In genomic region chr7:4148341-4149208, GRCm38 (mm10) we compare ENCODE assay signal across 8 mouse cellular contexts. TPM values are rescaled to one million over a fixed set of nuclear protein-coding genes. Genes with fewer than 3 reads are reported as not detected.
DNase-seq lines count a peak whose midpoint lies in the region; ATAC-seq and TF ChIP-seq lines count a peak whose summit lies in the region.

No protein-coding gene starts in this region.

- peak overlapping the region; percentile 93 for H3K4me3 ChIP-seq in testis, adult 2 months (ENCODE audit: control insufficient read depth, low read depth, low read length)
- peak overlapping the region; percentile 76 for H3K4me3 ChIP-seq in lung, postnatal 0 days (ENCODE audit: low read depth, low read length)

- no peaks in the 10 kb centered on the region; the same call in none of the 2 replicates for H3K36me3 ChIP-seq in testis, adult 2 months (ENCODE audit: control insufficient read depth, insufficient read depth, low read length)
- H3K36me3 ChIP-seq in lung, postnatal 0 days (ENCODE audit: insufficient read depth, low read length) = peaks cover 38% of the 10 kb centered on the region

- DNase-seq in gastrocnemius, postnatal 14 days = peak; percentile 28
- no peak for DNase-seq in gastrocnemius, postnatal 4 days (ENCODE audit: low spot score in 2 of 2)
- no peak for DNase-seq in testis, postnatal 14 days (ENCODE audit: low spot score)
- peak; percentile 76 for DNase-seq in lung, postnatal 0 days (ENCODE audit: low spot score)
- no peak for DNase-seq in embryo, embryonic 11 days
- no peak for DNase-seq in right cerebral cortex, postnatal 36 days (ENCODE audit: low spot score in 2 of 2)

- 27% methylated on average over 18 of the region's 18 CpGs for WGBS in lung, postnatal 0 days

- TF ChIP-seq CTCF in testis, adult 2 months (IDR thresholded peaks at IDR 0.05; ENCODE audit: control insufficient read depth, insufficient read depth, insufficient replicate concordance, low read depth, low read length) = no peak
- TF ChIP-seq CTCF in lung, postnatal 0 days (IDR thresholded peaks at IDR 0.05) = no peak

- H3K27ac ChIP-seq in testis, adult 2 months (ENCODE audit: control insufficient read depth, insufficient read depth, low read depth, low read length) = peak overlapping the region; percentile 89
- H3K27ac ChIP-seq in lung, postnatal 0 days (ENCODE audit: low read length) = peak overlapping the region; percentile 99

- H3K4me2 ChIP-seq in lung, postnatal 0 days (replicated peaks; ENCODE audit: low read depth, low read length) = peak overlapping the region; percentile 84

- TF ChIP-seq EP300 in lung, postnatal 0 days (IDR thresholded peaks at IDR 0.05) = no peak

- peak; percentile 3; the same call in 1 of the 2 replicates for ATAC-seq in granulocyte monocyte progenitor cell, adult 5-6 weeks (replicated peaks; ENCODE audit: poor library complexity, severe bottlenecking)
- ATAC-seq in lung, postnatal 0 days = peak; percentile 10

- H3K9ac ChIP-seq in lung, postnatal 0 days (replicated peaks; ENCODE audit: low read depth) = peak overlapping the region; percentile 79

- TF ChIP-seq POLR2A in testis, adult 2 months (IDR thresholded peaks at IDR 0.05; ENCODE audit: control insufficient read depth, low read depth, low read length) = no peak; the same call in 1 of the 2 replicates

- H3K27me3 ChIP-seq in testis, adult 2 months (ENCODE audit: control insufficient read depth, insufficient read depth, low read length) = no peaks in the 10 kb centered on the region
- H3K27me3 ChIP-seq in lung, postnatal 0 days (replicated peaks; ENCODE audit: insufficient read depth, low read length) = no peaks in the 10 kb centered on the region

- intact Hi-C loops in gastrocnemius, postnatal 14 days (cut with DNase I; ENCODE audit: low total_unique reads) = no loop called here

- no peaks in the 10 kb centered on the region for H3K9me3 ChIP-seq in lung, postnatal 0 days (ENCODE audit: low read length)

- peaks cover 32% of the 10 kb centered on the region for H3K4me1 ChIP-seq in testis, adult 2 months (ENCODE audit: control insufficient read depth, insufficient read depth, low read length)
- peaks cover 6% of the 10 kb centered on the region; the same call in 1 of the 2 replicates for H3K4me1 ChIP-seq in lung, postnatal 0 days (ENCODE audit: insufficient read depth, low read depth, low read length)

RNA-seq across cellular contexts. Expression of gene Leng9, which starts 1.6 kb away (rescaled TPM):
- 1 to 10 TPM; 2.1 to 2.3 TPM for total RNA-seq in gastrocnemius, postnatal 14 days (2021)
- 1 to 10 TPM; 3.1 to 3.9 TPM for total RNA-seq in gastrocnemius, postnatal 4 days (2021)
- polyA plus RNA-seq in testis, adult 2 months (2012; rRNA removed) = 5.1 and 5.7 TPM in 2 replicates
- 0.32 TPM in 1 of 2 replicates, not detected in the other for total RNA-seq in granulocyte monocyte progenitor cell, adult 5-6 weeks (2014; fragmentation: Nextera tagmentation)
- 1.4 and 2.0 TPM in 2 replicates for total RNA-seq in granulocyte monocyte progenitor cell, adult 5-6 weeks (2017)
- polyA plus RNA-seq in lung, postnatal 0 days (2015; fragmentation: Nextera tagmentation; extraction: Ambion mirVana) = 7.6 and 7.7 TPM in 2 replicates

RNA-seq across cellular contexts. Expression of gene Leng8, which starts 11.7 kb away (rescaled TPM):
- 10 to 100 TPM; 26.9 to 33.9 TPM for total RNA-seq in gastrocnemius, postnatal 14 days (2021)
- 10 to 100 TPM; 62.4 to 86.4 TPM for total RNA-seq in gastrocnemius, postnatal 4 days (2021)
- polyA plus RNA-seq in testis, adult 2 months (2012; rRNA removed) = 469 and 559 TPM in 2 replicates
- 69.9 and 91.7 TPM in 2 replicates for total RNA-seq in granulocyte monocyte progenitor cell, adult 5-6 weeks (2014; fragmentation: Nextera tagmentation)
- total RNA-seq in granulocyte monocyte progenitor cell, adult 5-6 weeks (2017) = 18.0 and 26.4 TPM in 2 replicates
- 28.0 and 29.6 TPM in 2 replicates for polyA plus RNA-seq in lung, postnatal 0 days (2015; fragmentation: Nextera tagmentation; extraction: Ambion mirVana)

RNA-seq across cellular contexts. Expression of gene Cdc42ep5, which starts 16.1 kb away (rescaled TPM):
- 1 to 10 TPM; 6.5 to 6.9 TPM for total RNA-seq in gastrocnemius, postnatal 14 days (2021)
- total RNA-seq in gastrocnemius, postnatal 4 days (2021) = 10 to 100 TPM; 20.9 to 24.8 TPM
- 17.9 and 19.2 TPM in 2 replicates for polyA plus RNA-seq in testis, adult 2 months (2012; rRNA removed)
- total RNA-seq in granulocyte monocyte progenitor cell, adult 5-6 weeks (2014; fragmentation: Nextera tagmentation) = not detected in 2 replicates
- total RNA-seq in granulocyte monocyte progenitor cell, adult 5-6 weeks (2017) = 0.21 TPM in 1 of 2 replicates, not detected in the other
- polyA plus RNA-seq in lung, postnatal 0 days (2015; fragmentation: Nextera tagmentation; extraction: Ambion mirVana) = 46.7 and 51.1 TPM in 2 replicates

RNA-seq across cellular contexts. Expression of gene Ttyh1, which starts 29.4 kb away (rescaled TPM):
- 1 to 10 TPM; 2.3 to 5.3 TPM for total RNA-seq in gastrocnemius, postnatal 14 days (2021)
- 1 to 10 TPM; 5.3 to 6.6 TPM for total RNA-seq in gastrocnemius, postnatal 4 days (2021)
- polyA plus RNA-seq in testis, adult 2 months (2012; rRNA removed) = 59.3 and 70.0 TPM in 2 replicates
- not detected in 2 replicates for total RNA-seq in granulocyte monocyte progenitor cell, adult 5-6 weeks (2014; fragmentation: Nextera tagmentation)
- 0.09 and 0.52 TPM in 2 replicates for total RNA-seq in granulocyte monocyte progenitor cell, adult 5-6 weeks (2017)
- 1.1 and 1.2 TPM in 2 replicates for polyA plus RNA-seq in lung, postnatal 0 days (2015; fragmentation: Nextera tagmentation; extraction: Ambion mirVana)

Comparison
In these comparisons a context has a peak if more than half of its experiments do, and no peak if none do; other contexts are left out.
1. DNase-seq: peak in gastrocnemius, postnatal 14 days (single experiment) and lung, postnatal 0 days (single experiment); none in gastrocnemius, postnatal 4 days (0 of 2), testis, postnatal 14 days (single experiment), embryo, embryonic 11 days (single experiment) and right cerebral cortex, postnatal 36 days (0 of 2).
2. RNA of gene Cdc42ep5, which starts 16.1 kb away (total RNA-seq): 20.9 to 24.8 TPM in gastrocnemius, postnatal 4 days and 6.5 to 6.9 TPM in gastrocnemius, postnatal 14 days; 0.21 TPM in granulocyte monocyte progenitor cell, adult 5-6 weeks; every median in the first group is over 4 times any median in the second.